Mouse (Mus musculus): Measurements from ENCODE around the gene B4galt4.

GRCm38 (mm10) chr16:38695557-38695956 lies 46.5 kb upstream of the B4galt4 start:
- TF ChIP-seq EP300 (IDR thresholded peaks at IDR 0.05; ENCODE audit: low read length) (no peak), MAZ (IDR thresholded peaks at IDR 0.05; ENCODE audit: low read depth, low read length) (no peak), ZMIZ1 (IDR thresholded peaks at IDR 0.05; ENCODE audit: low read depth, low read length) (no peak), NELFE (IDR thresholded peaks at IDR 0.05; ENCODE audit: low read depth, low read length) (no peak), UBTF (IDR thresholded peaks at IDR 0.05; ENCODE audit: low read depth, low read length) (no peak), MXI1 (IDR thresholded peaks at IDR 0.05; ENCODE audit: low read depth, low read length) (no peak)

All from CH12.LX (cell line).